Mouse (Mus musculus) ES-E14 (cell line): ENCODE results near the gene Ulk4. TPM values are rescaled to one million over a fixed set of nuclear protein-coding genes. Genes with fewer than 3 reads are reported as not detected.

ENCODE experiments used
- DNase-seq: peaks from one replicate; pipeline ENCODE4 v3.0.0-alpha.2; 2013; ENCODE audit warnings: low read depth, low spot score
- H3K27ac ChIP-seq: 2 replicates; pipeline ENCODE4 v1.5.1; 2012; ENCODE audit warnings: low read depth, mild to moderate bottlenecking, low read length, moderate library complexity, mixed read lengths; ENCODE audit not compliant: poor library complexity, insufficient read depth, severe bottlenecking
- H3K36me3 ChIP-seq: 2 replicates; pipeline ENCODE4 v1.6.1; 2012; ENCODE audit warnings: mild to moderate bottlenecking, low read length, moderate library complexity, mixed read lengths; ENCODE audit not compliant: control insufficient read depth, poor library complexity, insufficient read depth, severe bottlenecking
- H3K4me1 ChIP-seq, 2 experiments: fragments of 150-350 bp in 1 of 2; sonication (generic) in 1 of 2; 2 replicates each; pipeline ENCODE4 v1.6.1; 2012; ENCODE audit warnings: low read length in 2 of 2, mild to moderate bottlenecking in 1 of 2, mixed read lengths in 1 of 2; ENCODE audit not compliant: control insufficient read depth in 2 of 2, insufficient read depth in 2 of 2, poor library complexity in 1 of 2
- H3K4me3 ChIP-seq, 2 experiments: fragments of 150-350 bp in 1 of 2; sonication (generic) in 1 of 2; 2 replicates each; pipeline ENCODE4 v1.5.1; 2012; ENCODE audit warnings: low read length in 2 of 2, low read depth in 1 of 2, mild to moderate bottlenecking in 1 of 2, mixed read lengths in 1 of 2; ENCODE audit not compliant: insufficient read depth in 1 of 2, poor library complexity in 1 of 2, severe bottlenecking in 1 of 2
- H3K9ac ChIP-seq: 2 replicates; pipeline ENCODE4 v1.6.1; 2012; ENCODE audit warnings: low read depth, mild to moderate bottlenecking, low read length, mixed read lengths; ENCODE audit not compliant: poor library complexity, insufficient read depth, severe bottlenecking
- H3K9me3 ChIP-seq: fragments of 150-350 bp; sonication (generic); 2 replicates; pipeline ENCODE4 v1.6.1; 2012; ENCODE audit warnings: low read depth, mild to moderate bottlenecking, low read length; ENCODE audit not compliant: control insufficient read depth, insufficient read depth
- CHD2 ChIP-seq: IDR thresholded peaks from 2 replicates; pipeline ENCODE4 v1.6.1; 2014; ENCODE audit warnings: mild to moderate bottlenecking, low read depth, low read length, inconsistent platforms
- HCFC1 ChIP-seq: IDR thresholded peaks from 2 replicates; pipeline ENCODE4 v1.6.1; 2012; ENCODE audit warnings: low read length, inconsistent platforms, borderline replicate concordance; ENCODE audit not compliant: insufficient read depth
- MAFK ChIP-seq: IDR thresholded peaks from 2 replicates; pipeline ENCODE4 v1.6.1; 2014; ENCODE audit warnings: mild to moderate bottlenecking, low read depth, low read length, inconsistent platforms; ENCODE audit not compliant: insufficient read depth
- ZC3H11A ChIP-seq: IDR thresholded peaks from 2 replicates; pipeline ENCODE4 v1.6.1; 2012; ENCODE audit warnings: low read depth, mild to moderate bottlenecking, inconsistent platforms, low read length, borderline replicate concordance
- ZNF384 ChIP-seq: IDR thresholded peaks from 2 replicates; pipeline ENCODE4 v1.6.1; 2012; ENCODE audit warnings: low read depth, low read length, inconsistent platforms
- in situ Hi-C, 2 experiments: fragments of 600-800 bp; cut with MboI; formaldehyde crosslinking; loops; one replicate each; pipeline ENCODE4 v1.15.1; 2025; ENCODE audit warnings: low sequenced_read_pairs in 2 of 2, inconsistent platforms in 1 of 2; ENCODE audit not compliant: unreplicated experiment in 2 of 2
- total RNA-seq: library from RNA; depleted of rRNA; stranded (reverse); fragments of 300-350 nt; gene quantifications from 2 replicates; pipeline ENCODE4 v1.2.3, GENCODE M21; 2012; rRNA removed

Gene Ulk4
- total RNA-seq, 1 experiment = 31.5 TPM

DNA sequence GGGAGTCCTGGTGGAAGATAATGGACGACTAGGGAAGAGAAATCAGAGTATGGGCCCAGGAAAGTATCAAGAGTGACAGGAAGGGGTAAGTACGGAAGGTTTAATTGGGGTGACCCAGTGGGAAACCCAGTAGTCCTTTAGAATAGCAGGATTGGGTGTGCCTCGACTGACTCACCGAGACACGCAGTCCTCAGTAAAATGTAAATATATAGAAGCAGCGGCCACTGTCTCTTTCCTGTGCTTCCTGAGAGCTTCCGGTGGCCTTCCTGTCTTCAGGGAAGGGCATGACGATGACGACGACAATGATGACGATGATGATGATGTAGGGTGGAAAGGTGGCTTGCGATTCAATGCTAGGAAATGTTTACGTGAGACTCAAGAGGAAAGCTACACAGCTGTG, 363.8 kb downstream of the Ulk4 start:
- Histone ChIP-seq H3K4me1 (peaks cover 1 to 9% of the 10 kb centered on the region in 2 experiments; a peak in 3 of 4 replicates), H3K27ac (no peak overlapping the region), H3K9ac (no peak overlapping the region), H3K36me3 (no peaks in the 10 kb centered on the region), H3K9me3 (no peaks in the 10 kb centered on the region), H3K4me3 (no peak overlapping the region)
- TF ChIP-seq ZNF384 (no peak), CHD2 (no peak), MAFK (no peak), ZC3H11A (no peak), HCFC1 (no peak)
- in situ Hi-C loops = no loop called here
- no peak for DNase-seq

DNA sequence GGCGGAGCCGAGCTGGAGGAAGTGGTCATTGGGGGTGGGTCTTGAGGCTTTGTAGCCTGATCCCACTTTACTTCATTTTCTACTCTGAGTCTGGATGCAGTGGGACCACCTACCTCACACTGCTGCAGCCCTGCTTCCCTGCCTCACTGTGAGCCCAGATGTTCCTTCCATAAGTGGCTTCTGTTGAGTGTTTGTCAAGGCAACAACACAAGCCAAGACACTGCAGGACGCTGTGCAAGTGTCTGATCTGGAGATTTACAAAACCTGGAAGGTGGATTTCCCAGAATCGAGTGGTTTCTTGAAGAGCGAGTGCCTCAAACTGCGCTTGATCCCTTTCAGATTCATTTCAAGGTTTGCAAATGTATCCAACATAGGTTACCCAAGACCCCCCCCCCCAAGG, 368.5 kb downstream of the Ulk4 start:
- Histone ChIP-seq H3K9ac (no peak overlapping the region), H3K9me3 (no peaks in the 10 kb centered on the region), H3K36me3 (no peaks in the 10 kb centered on the region), H3K4me1 (peaks cover 0 to 7% of the 10 kb centered on the region in 2 experiments; a peak in 2 of 4 replicates), H3K4me3 (no peak overlapping the region), H3K27ac (no peak overlapping the region)
- no peak for DNase-seq
- in situ Hi-C loops = no loop called here
- no peak for TF ChIP-seq MAFK
- no peak for TF ChIP-seq ZC3H11A

Other genes starting within 250 kb of the Ulk4 start
- 18.9 and 42.6 TPM in 2 replicates for gene Trak1, start 20.3 kb upstream of the Ulk4 start, total RNA-seq
- 0.37 TPM in 1 of 2 replicates, not detected in the other for gene Cck, start 218.5 kb upstream of the Ulk4 start, total RNA-seq